15 mouse cellular contexts compared by ENCODE assay signal in genomic region chr3:66040857-66041494, GRCm38 (mm10).
DNase-seq lines count a peak whose midpoint lies in the region; ATAC-seq and TF ChIP-seq lines count a peak whose summit lies in the region.
"Had no signal": no experiment of that assay in that cellular context is flagged by ENCODE, and none has a peak within 500 bp of the region (broad histone marks: within the 10 kb centered on the region; RNA-seq: fewer than 3 reads in every experiment).

No protein-coding gene starts in this region.

- no peak overlapping the region for H3K4me3 ChIP-seq in kidney, embryonic 15.5 days (replicated peaks)
- no peak overlapping the region for H3K4me3 ChIP-seq in ES-E14 (ENCODE audit: insufficient read depth in 1 of 2, low read depth in 1 of 2, low read length in 2 of 2, poor library complexity in 1 of 2, severe bottlenecking in 1 of 2)
- H3K4me3 ChIP-seq in intestine, embryonic 15.5 days (replicated peaks), result no peak overlapping the region
- H3K4me3 ChIP-seq in midbrain, embryonic 16.5 days (ENCODE audit: low read depth, low read length), result no peak overlapping the region
- H3K4me3 ChIP-seq in forebrain, embryonic 14.5 days (ENCODE audit: low read depth, low read length), result no peak overlapping the region
- H3K4me3 ChIP-seq: forebrain, embryonic 13.5 days; gastrocnemius, adult 2 months; heart, embryonic 10.5 days had no signal

- H3K4me1 ChIP-seq in kidney, embryonic 15.5 days, result 0 out of 2 replicates have a peak, but pooled peaks cover 8% of the 10 kb centered on the region
- H3K4me1 ChIP-seq in ES-E14 (ENCODE audit: control insufficient read depth in 2 of 2, insufficient read depth in 2 of 2, low read length in 2 of 2, poor library complexity in 1 of 2), result no peaks in the 10 kb centered on the region
- no peaks in the 10 kb centered on the region for H3K4me1 ChIP-seq in intestine, embryonic 15.5 days (replicated peaks)
- no peaks in the 10 kb centered on the region for H3K4me1 ChIP-seq in midbrain, embryonic 16.5 days (ENCODE audit: control insufficient read depth, insufficient read depth, low read length)
- no peaks in the 10 kb centered on the region for H3K4me1 ChIP-seq in forebrain, embryonic 14.5 days (ENCODE audit: control insufficient read depth, insufficient read depth, low read length)
- H3K4me1 ChIP-seq: forebrain, embryonic 13.5 days; heart, embryonic 10.5 days had no signal

- H3K4me2 ChIP-seq in kidney, embryonic 15.5 days, result no peak overlapping the region
- no peak overlapping the region for H3K4me2 ChIP-seq in intestine, embryonic 15.5 days (replicated peaks)
- no peak overlapping the region for H3K4me2 ChIP-seq in midbrain, embryonic 16.5 days (ENCODE audit: low read length)
- H3K4me2 ChIP-seq in forebrain, embryonic 14.5 days (ENCODE audit: low read length), result no peak overlapping the region
- H3K4me2 ChIP-seq: forebrain, embryonic 13.5 days had no signal

- in situ Hi-C loops in ES-E14 (cut with MboI; ENCODE audit: low sequenced_read_pairs in 2 of 2, unreplicated experiment in 2 of 2), result no loop called here

- no peak for DNase-seq in kidney, adult 11 months
- DNase-seq in ES-E14 (ENCODE audit: low read depth, low spot score) (no peak), ZHBTc4 (ENCODE audit: low read depth, low spot score) (peak; percentile 9)
- DNase-seq in spleen, postnatal 36 days (ENCODE audit: low spot score in 2 of 2), result no peak
- DNase-seq in forebrain, embryonic 14.5 days (ENCODE audit: low spot score), result no peak
- DNase-seq: cerebellum, adult 2 months; gastrocnemius, adult 2 months; heart, postnatal 36 days; thymus, adult 18-20 months had no signal

- no peaks in the 10 kb centered on the region for H3K9me3 ChIP-seq in kidney, embryonic 15.5 days (replicated peaks)
- no peaks in the 10 kb centered on the region for H3K9me3 ChIP-seq in ES-E14 (ENCODE audit: control insufficient read depth, insufficient read depth, low read depth, low read length)
- H3K9me3 ChIP-seq in intestine, embryonic 15.5 days, result no peaks in the 10 kb centered on the region
- H3K9me3 ChIP-seq in midbrain, embryonic 16.5 days (replicated peaks; ENCODE audit: control insufficient read depth, low read length, poor library complexity, severe bottlenecking), result no peaks in the 10 kb centered on the region
- H3K9me3 ChIP-seq in forebrain, embryonic 14.5 days (replicated peaks; ENCODE audit: control insufficient read depth, low read length), result no peaks in the 10 kb centered on the region
- H3K9me3 ChIP-seq: forebrain, embryonic 13.5 days; heart, embryonic 10.5 days had no signal

- H3K27me3 ChIP-seq in kidney, embryonic 15.5 days, result no peaks in the 10 kb centered on the region
- H3K27me3 ChIP-seq in intestine, embryonic 15.5 days (replicated peaks), result no peaks in the 10 kb centered on the region
- H3K27me3 ChIP-seq in midbrain, embryonic 16.5 days (ENCODE audit: control insufficient read depth, insufficient read depth, low read depth, low read length), result no peaks in the 10 kb centered on the region
- H3K27me3 ChIP-seq in forebrain, embryonic 14.5 days (replicated peaks; ENCODE audit: control insufficient read depth, insufficient read depth, low read length), result no peaks in the 10 kb centered on the region
- H3K27me3 ChIP-seq: forebrain, embryonic 13.5 days had no signal

- H3K36me3 ChIP-seq in kidney, embryonic 15.5 days, result no peaks in the 10 kb centered on the region
- no peaks in the 10 kb centered on the region for H3K36me3 ChIP-seq in ES-E14 (ENCODE audit: control insufficient read depth, insufficient read depth, low read length, poor library complexity, severe bottlenecking)
- H3K36me3 ChIP-seq in intestine, embryonic 15.5 days, result no peaks in the 10 kb centered on the region
- H3K36me3 ChIP-seq in midbrain, embryonic 16.5 days (ENCODE audit: control insufficient read depth, insufficient read depth, low read length), result no peaks in the 10 kb centered on the region
- H3K36me3 ChIP-seq in forebrain, embryonic 14.5 days (ENCODE audit: control insufficient read depth, insufficient read depth, low read length), result no peaks in the 10 kb centered on the region
- H3K36me3 ChIP-seq: heart, embryonic 10.5 days had no signal

- H3K27ac ChIP-seq in kidney, embryonic 15.5 days, result peak overlapping the region; percentile 41; the same call in 1 of the 2 replicates
- no peak overlapping the region for H3K27ac ChIP-seq in ES-E14 (ENCODE audit: insufficient read depth, low read depth, low read length, poor library complexity, severe bottlenecking)
- no peak overlapping the region for H3K27ac ChIP-seq in intestine, embryonic 15.5 days
- H3K27ac ChIP-seq in midbrain, embryonic 16.5 days (ENCODE audit: low read length), result no peak overlapping the region
- no peak overlapping the region for H3K27ac ChIP-seq in forebrain, embryonic 14.5 days (ENCODE audit: low read depth, low read length)
- H3K27ac ChIP-seq: forebrain, embryonic 13.5 days; gastrocnemius, adult 2 months; heart, embryonic 10.5 days; liver, embryonic 14.5 days had no signal

- H3K9ac ChIP-seq in kidney, embryonic 15.5 days, result no peak overlapping the region
- H3K9ac ChIP-seq in ES-E14 (ENCODE audit: insufficient read depth, low read depth, low read length, poor library complexity, severe bottlenecking), result no peak overlapping the region
- no peak overlapping the region for H3K9ac ChIP-seq in intestine, embryonic 15.5 days
- H3K9ac ChIP-seq in midbrain, embryonic 16.5 days (ENCODE audit: low read depth, low read length), result no peak overlapping the region
- no peak overlapping the region for H3K9ac ChIP-seq in forebrain, embryonic 14.5 days (ENCODE audit: low read length)
- H3K9ac ChIP-seq: forebrain, embryonic 13.5 days; liver, embryonic 14.5 days had no signal

- peak; percentile 71 for ATAC-seq in kidney, embryonic 15.5 days (replicated peaks; ENCODE audit: low FRiP score)
- peak; percentile 80 for ATAC-seq in intestine, embryonic 15.5 days
- no peak for ATAC-seq in midbrain, embryonic 16.5 days
- ATAC-seq in forebrain, embryonic 14.5 days, result no peak
- ATAC-seq: forebrain, embryonic 13.5 days had no signal

- 50% methylated on average over 5 of the region's 5 CpGs for WGBS in kidney, embryonic 15.5 days
- 27% methylated on average over 5 of the region's 5 CpGs for WGBS in intestine, embryonic 15.5 days
- 89% methylated on average over 5 of the region's 5 CpGs for WGBS in midbrain, embryonic 16.5 days
- 83% methylated on average over 5 of the region's 5 CpGs for WGBS in forebrain, embryonic 14.5 days

TF ChIP-seq in ES-E14, 5 proteins besides CTCF, POLR2A, EP300 and RAD21:
- no peak for TF ChIP-seq ZC3H11A (IDR thresholded peaks at IDR 0.05; ENCODE audit: borderline replicate concordance, low read depth, low read length)
- TF ChIP-seq MAFK (IDR thresholded peaks at IDR 0.05; ENCODE audit: insufficient read depth, low read depth, low read length), result 0 out of 2 replicates have a peak, but pooled peaks have one; percentile 22
- no peak for TF ChIP-seq ZNF384 (IDR thresholded peaks at IDR 0.05; ENCODE audit: low read depth, low read length)
TF ChIP-seq in ES-E14: peak in this region for 1.

Comparison
In these comparisons a context has a peak if more than half of its experiments do, and no peak if none do; other contexts are left out.
1. ATAC-seq: peak in kidney, embryonic 15.5 days (single experiment) and intestine, embryonic 15.5 days (single experiment); none in midbrain, embryonic 16.5 days (single experiment) and forebrain, embryonic 14.5 days (single experiment).